Mouse (Mus musculus): ENCODE data around the gene 2610507B11Rik.
"Not testable (repeated sequence)": the region's sequence is repeated elsewhere in the genome, so short reads cannot be mapped to it uniquely, and the experiment has no call there.

2610507B11Rik gene

DNA sequence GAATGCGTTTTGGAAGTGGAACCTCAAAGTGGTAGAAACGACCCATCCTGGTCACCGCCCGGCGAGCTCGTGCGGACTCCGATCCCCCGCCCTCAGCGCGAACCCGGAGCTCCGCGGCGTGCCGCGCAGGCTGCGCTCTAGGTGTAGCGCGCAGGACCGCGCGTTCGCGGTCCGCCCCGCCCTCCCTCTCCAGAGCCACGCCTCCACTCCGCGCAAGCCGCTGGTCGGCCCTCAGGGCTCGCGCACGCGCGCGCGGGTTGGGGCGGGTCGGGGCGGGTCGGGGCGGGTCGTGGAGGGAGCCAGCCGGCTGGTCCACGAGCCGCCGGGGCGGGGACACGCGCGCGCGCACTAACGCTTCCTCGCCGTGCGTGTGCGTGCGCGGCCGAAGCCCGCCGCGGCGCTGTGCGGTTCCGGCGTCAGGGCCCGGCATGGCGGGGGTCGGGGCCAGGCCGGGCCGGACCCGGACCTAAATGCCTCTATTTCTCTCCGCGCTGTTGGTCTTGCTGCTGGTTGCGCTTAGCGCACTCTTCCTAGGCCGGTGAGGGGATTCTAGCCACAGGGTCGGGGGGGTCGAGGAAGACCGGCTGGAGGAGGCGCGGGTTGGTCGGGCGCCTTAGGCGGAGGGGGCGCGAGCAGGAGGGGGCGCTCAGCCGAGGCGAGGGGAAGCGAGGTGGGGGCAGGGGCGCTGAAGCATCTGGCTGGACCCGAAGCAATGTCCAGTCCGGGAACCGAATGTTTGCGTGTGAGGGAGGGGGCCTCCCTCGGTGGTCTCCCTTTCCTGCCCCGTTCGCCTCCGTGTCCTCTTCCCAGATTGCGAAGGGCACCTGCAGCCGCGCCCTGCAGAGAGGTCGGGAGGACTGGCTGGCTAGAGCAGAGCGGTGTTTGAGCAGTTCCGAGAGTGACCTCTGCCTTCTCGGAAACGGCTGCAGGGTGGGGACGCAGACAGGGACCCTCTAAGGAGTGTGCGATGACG, at the start of gene 2610507B11Rik:
2610507B11Rik (plus strand) TSS at position 373 of the 973 bp plus-strand sequence.
- DNase-seq (ENCODE audit: low spot score): peak; percentile 97

DNA sequence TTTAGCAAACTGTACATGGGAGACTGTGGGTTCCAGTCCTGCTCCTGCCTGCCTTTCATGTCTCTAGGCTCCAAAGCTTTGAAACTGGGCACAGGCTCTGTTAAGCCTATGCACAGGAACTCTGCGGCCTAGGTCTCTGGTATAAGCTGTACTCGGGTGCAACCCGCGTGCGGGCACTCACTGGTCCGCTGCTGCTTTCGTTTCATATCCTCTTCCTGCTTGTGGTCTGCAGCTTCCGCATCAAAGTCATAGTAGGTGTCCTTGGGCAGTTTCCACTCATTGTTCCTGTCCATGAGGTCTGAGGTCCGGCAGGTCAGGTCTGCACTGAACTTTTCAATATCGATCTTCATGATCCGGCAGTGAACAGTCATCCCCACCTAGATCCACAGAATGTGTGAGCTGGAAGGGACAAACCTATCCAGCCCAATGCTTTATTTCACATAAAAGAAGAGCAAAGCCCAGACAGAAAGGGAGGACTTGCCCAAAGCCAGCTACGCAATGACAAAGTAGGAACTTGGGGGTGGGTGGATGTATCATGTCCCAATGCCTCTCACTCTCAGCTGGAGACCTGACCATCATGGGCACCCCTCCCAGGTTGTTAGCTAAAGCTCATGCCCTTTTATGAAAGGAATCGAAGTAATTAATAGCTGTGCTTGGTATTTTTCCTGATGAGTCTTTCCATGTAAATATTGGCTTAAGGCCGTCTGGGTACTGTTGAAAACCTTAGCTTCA, 48.3 kb upstream of the 2610507B11Rik start:
- no peak for DNase-seq (ENCODE audit: low spot score)

DNA sequence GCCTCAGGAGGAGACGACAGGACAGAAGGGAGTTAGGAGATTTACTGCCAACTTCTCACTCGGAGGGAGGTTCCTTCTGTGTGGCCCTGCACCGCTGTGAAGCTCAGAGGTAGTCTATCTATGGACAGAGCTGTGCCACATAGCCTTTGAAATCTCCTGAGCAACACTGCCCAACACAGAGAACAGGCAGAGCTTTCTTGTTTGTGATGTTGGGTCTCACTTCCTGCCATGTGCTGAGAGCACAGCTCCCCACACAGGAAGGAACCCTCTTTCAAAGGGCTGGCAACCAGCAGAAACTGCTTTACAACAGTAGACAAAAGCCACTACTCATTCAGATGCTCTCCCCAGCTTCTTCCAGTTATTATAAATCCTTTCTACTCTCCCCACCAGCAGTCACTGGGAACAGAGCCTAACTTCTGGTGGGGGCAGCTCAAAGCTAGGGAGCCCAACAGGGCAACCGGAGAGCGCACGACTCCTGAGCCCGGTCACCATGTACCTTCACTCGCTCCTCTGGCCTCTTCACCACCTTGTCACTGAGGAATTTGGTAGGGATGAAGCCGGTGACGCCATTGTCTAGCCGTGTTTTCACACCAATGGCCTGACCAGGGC, 45.7 kb upstream of the 2610507B11Rik start:
- DNase-seq (ENCODE audit: low spot score): no peak

DNA sequence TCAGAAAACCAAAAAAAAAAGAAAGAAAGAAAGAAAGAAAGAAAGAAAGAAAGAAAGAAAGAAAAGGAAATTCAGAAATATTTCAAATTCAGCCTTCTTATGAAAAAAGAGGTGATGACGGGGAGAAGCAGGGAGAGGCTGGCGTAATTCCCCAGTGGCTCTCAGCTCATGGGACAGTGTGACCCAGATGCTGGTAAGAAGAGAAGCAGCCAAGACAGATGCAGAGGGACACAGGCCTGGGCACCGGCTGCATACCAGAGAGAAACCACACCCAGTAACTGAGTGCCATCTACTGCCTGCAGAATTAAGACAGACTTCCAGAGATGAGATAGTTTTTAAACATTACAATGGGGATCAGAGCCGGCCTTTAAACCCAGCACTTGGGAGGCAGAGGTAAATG, 38.0 kb upstream of the 2610507B11Rik start:
- no peak for DNase-seq (ENCODE audit: low spot score)

DNA sequence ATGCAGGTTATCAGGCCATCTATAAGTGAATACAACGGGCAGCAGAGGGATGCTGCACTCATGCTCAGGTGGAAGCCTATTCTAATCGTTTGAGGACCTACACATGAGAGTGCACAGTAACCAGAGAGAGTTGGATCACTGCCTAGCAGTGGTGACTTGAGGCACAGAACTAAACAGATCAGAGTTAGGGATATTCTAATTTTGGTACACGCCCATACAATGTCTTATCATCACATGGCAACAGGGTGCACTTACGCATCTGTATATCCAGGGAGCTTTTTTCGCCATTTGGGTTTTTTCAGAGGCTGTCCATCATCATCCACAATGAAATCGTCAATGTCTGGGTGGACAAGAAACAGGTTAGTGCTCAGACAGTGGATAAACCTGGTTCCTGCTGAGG, 30.0 kb upstream of the 2610507B11Rik start:
- DNase-seq (ENCODE audit: low spot score): no peak

DNA sequence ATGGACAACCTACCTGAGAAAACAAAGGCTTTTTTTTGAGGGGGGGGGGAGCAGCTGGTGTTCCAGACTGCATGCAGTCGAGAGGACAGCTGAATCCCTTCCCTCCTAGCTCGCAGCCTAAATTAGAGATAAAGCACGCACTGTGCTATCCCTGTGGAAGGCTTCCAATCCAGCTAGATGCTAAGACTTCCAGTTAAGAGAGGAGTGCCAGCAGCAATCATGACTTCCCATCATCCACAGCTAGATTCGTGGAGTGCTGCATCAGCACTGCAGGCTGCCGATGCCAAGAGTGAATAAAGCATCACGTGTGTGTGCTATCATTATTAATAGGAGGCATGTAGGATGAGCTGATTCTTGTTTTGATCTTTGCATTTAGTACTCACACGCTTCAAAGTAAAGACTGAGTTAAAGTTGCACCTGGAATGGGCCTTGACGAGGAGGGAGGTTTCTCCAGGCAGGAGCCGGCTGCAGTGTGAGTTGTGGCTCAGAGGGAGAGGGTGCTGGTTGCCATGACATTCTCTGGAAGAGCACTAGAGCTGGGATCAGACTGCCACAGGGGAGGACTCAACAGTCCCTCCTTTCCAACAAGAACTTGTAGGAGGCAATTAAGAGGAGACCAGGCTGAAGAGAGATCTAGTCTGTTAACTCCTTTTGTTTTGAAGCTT, 21.2 kb upstream of the 2610507B11Rik start:
- DNase-seq (ENCODE audit: low spot score): no peak

DNA sequence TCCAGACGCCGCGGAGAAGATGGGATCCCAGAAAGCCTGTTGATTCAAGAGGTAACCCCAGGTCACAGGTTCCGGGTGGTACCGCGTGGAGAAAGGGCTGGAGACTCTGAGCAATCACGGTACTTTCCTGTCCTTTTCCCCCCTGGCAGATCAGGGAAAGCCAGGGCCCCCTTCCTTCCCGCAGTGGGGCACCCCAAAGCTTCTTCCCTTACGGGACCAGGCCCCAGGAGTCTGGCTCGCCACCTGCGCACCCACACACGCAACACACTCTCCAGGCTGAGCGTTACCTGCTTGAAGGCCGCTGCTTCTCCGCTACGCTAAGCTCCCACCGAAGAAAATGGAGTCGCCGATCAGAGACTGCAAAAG, 16.3 kb upstream of the 2610507B11Rik start:
- DNase-seq (ENCODE audit: low spot score): no peak

DNA sequence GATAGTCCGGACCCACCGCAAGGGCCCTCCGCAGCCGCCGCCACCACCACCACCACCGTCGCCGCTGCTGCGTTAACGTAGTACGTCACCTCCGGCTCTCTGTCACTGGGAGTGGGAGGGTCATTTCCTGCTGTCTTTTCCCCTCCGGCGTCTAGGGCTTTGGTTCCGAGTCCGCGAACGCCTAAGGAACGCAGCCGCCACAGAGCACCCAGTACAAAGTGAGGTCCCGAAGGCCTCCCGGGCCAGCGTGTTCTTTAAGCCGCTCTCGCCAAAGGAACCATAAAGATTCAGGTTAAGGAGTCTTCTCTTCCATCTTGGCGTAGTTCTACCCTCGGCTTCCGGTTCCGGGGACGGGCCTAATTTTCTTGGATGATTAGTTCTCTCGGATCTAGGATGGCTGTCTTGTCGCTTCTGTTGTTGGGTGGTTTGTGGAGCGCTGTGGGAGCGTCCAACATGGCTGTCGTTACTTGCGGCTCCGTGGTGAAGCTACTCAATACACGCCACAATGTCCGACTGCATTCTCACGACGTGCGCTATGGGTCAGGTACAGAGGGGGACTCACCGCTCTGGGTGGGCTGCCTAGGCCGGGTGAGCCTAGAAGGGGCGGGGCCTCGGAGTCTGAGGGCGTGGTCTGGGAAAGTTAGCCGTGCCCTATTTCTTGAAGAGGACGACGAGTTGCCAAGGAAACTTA, 15.8 kb upstream of the 2610507B11Rik start, which contains the start of the genes Sdf2 and Supt6:
Sdf2 (plus strand) TSS at position 120 of the 691 bp plus-strand sequence.
Supt6 (minus strand) TSS at position 361 of the 691 bp plus-strand sequence.
- DNase-seq (ENCODE audit: low spot score): peak; percentile 97

DNA sequence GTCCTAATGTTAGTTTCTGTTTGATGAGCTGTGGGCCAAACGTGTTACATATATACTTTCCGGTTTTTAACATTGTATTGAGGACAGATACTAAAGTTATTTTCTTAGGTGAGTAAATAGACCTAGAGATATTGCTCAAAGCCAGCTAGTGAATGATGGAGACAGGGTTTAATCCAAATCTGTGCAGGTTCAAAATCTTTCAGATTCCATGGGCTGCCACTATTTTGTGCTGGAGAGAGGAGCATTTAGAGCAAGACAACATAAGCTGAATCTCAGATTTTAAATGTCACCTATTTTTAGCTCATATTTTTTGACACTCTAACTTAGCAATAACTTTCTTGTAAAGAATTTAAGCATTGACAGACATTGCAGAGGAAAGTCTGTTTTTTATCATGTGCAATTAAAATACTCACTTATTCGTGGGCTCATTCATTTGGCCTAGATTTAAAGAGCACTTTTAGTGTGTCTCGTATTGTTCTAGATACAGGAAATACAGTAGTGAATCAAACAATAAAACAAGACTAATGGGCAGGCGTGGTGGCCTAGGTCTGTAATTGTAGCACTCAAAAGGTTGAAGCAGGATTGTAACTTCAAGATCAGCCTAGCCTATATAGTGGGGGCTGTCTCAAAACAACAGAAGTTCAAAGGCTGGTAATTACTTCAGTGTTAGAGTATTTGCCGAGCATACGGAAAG, 15.1 kb upstream of the 2610507B11Rik start:
- DNase-seq (ENCODE audit: low spot score): no peak

DNA sequence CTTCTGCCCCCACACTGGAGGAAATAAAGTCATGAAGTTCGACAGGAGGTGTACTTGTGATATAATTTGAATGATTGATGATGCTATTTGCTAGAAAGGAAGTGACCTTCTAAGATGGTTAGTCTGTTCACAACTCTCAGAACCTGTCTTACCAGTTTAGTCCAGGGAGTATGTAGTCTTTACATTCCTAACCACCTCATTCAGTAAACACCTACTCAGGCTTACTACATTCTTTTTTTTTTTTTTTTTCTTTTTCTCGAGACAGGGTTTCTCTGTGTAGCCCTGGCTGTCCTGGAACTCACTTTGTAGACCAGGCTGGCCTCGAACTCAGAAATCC, 14.6 kb upstream of the 2610507B11Rik start:
- DNase-seq (ENCODE audit: low spot score): no peak

DNA sequence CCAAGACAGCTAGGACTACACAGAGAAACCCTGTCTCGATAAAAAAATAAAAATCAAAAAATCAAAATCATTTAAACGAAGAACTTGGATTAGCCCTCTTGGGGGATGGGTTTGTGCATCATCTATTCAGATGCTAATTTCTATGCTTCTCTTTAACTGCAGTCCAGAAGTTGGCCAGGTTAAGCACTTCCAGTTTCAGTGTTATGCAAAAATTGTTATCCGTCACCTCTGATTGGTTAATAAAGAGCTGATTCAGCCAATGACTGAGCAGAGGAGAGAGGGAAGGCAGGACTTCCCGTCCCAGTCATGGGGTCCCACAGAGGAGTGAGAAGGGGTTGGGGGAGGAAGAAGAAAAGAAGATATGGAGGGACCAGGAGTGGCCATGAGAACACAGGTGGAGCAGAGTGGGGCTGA, 13.8 kb upstream of the 2610507B11Rik start:
- no peak for DNase-seq (ENCODE audit: low spot score)

DNA sequence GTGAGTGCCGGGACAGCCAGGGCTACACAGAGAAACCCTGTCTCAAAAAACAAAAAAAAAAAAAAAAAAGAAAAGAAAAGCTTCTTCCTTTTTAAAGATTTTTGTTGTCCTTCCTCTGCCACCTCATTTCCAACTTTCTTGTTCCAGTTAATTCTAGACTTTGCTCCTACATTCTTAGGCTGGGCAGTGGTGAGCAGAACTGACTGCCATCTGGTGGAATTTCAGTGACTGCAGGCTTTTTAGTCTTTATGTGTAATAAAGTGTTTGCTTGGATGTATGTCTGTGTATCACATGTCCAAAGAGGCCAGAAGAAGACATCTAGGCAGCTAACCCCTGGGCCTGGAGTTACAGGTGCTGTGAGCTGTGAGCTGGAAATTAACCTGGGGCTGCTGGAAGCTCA, 4.9 kb upstream of the 2610507B11Rik start:
- no peak for DNase-seq (ENCODE audit: low spot score)

DNA sequence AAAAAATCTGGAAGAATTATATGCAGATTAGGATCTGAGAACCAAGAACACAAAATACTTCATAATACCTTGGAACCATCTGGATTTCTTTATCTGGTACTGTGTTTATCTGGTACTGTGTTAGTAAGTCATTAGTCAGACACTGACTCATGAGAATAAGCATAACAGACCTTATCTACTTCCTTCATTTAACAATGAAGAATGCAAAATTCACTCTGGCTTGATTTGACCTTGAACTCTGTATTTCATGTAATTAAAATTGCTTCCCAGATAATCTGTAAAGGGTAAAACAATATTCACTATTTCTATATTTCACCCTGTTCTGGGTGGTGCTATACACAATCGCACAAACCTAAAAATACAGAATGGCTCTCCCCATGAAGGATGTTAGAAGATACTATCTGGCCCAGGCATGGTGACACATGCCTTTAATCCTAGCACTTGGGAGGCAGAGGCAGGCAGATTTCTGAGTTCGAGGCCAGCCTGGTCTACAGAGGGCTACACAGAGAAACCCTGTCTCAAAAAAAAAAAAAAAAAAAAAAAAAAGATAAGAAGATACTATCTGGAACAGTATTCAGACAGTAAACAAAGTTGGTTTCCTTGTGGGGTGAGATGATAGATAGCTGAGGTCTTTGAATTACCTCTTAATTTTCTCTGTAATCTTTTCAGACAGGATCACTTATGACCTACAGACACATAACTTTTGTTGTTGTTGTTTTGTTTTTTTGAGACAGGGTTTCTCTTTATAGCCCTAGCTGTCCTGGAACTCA, 878 bp upstream of the 2610507B11Rik start:
- DNase-seq (ENCODE audit: low spot score): no peak

DNA sequence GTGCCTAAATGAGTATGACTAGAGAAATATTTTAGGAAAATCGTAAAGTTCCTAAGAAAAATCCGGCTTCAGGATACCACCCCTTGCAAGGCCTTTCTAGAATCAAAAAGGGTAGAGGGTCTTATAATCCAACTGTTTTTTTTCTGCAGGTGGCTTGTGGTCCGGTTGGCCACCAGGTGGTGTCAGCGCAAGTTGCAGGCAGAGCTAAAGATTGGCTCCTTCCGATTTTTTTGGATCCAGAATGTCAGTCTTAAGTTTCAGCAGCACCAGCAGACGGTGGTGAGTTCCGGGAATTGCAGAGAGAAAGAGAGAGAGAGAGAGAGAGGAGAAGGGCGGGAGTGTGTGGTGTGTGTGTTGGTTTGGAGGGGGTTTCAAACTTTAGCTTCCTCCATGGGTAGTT, 998 bp downstream of the 2610507B11Rik start:
- peak; percentile 72 for DNase-seq (ENCODE audit: low spot score)

DNA sequence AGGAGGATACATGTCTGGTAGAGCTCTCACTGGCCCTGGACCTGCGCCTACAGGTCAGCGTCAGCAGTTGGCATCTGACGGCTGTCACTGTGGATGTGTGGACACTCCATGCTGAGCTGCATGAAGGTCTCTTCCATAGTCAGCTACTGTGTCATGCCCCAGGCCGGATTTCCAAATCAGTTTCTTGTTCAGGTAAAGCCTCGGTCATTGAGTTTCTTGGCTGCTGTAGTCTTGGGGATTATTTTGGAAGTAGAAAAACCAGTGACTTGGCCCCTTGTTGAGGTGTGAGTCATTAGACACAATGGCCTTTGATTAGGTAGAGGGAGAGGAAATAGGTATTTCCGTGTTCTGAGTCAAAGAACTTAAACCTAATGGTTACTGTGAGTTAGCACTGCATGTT, 4.0 kb downstream of the 2610507B11Rik start:
- no peak for DNase-seq (ENCODE audit: low spot score)

DNA sequence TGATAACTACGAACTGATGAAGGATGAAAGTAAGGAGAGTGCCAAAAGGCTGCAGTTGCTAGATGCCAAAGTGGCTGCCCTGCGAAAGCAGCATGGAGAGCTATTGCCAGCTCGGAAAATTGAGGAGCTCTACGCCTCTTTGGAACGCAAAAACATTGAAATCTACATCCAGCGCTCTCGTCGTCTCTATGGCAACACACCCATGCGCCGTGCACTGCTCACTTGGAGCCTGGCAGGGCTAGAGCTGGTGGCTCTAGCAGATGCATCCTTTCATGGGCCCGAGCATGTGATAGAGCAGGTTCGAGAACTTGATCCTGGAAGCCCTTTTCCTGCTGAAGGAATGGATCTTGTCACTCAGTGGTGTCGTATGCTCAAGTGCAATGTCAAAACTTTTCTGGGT, 10.4 kb downstream of the 2610507B11Rik start:
- no peak for DNase-seq (ENCODE audit: low spot score)

DNA sequence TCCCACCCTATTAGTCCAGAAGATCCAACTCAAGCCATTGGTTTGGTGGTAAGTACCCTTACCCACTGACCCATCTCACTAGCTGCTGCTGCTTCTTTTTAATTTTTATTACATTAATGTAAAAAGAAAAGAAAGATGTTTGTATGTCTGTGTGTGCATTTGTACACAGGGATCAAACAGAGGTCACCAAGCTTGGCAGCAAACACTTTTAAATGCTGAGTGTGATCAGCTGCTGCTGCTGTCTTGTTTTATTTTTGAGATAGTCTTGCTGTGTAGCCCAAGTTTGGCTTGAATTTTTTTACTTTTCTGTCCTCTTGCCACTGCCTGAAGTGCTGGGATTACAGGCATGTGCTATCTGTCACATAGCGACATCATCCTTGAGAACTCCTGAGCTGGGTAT, 14.0 kb downstream of the 2610507B11Rik start:
- no peak for DNase-seq (ENCODE audit: low spot score)

DNA sequence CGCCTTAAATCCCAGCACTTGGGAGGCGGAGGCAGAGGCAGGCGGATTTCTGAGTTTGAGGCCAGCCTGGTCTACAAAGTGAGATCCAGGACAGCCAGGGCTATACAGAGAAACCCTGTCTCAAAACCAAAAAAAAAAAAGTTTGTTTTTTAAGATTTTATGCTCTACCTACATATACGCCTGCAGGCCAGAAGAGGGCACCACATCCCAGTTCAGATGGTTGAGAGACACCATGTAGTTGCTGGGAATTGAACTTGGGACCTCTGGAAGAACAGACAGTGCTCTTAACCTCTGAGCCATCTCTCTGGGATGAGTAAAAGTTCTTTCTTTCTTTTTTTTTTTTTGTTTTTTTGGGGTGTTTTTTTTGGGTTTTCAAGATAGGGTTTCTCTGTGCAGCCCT, 14.6 kb downstream of the 2610507B11Rik start:
- not testable (repeated sequence) for DNase-seq (ENCODE audit: low spot score)

DNA sequence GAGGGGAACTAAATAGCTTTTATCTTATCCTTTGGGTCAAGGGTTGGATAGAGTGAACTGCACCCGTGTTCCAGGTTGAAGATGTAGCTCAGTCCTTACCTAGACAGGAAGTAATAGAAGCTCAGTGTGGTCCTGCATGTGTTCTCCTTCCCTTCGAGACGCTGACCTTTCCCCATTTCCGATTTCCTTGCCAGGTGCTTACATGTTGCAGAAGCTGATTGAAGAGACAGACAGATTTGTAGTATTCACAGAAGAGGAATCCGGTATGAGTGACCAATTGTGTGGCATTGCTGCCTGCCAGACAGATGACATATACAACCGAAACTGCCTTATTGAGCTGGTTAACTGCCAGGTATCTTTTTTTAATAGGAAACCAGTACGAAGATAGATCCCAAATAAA, 17.3 kb downstream of the 2610507B11Rik start:
- DNase-seq (ENCODE audit: low spot score): no peak

DNA sequence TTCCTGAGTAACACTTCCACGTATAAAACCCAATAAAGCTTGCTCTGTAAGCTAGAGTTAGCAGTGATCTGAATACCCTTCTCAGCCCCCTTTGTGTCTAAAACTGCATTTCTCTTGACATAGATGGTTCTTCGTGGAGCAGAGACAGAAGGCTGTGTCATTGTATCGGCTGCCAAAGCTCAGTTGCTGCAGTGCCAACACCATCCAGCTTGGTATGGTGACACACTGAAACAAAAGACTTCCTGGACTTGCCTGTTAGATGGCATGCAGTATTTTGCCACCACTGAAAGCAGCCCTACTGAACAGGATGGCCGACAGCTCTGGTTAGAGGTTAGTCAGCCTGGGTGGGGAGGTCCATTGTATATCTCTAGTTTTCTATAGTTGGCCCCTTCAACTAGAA, 18.0 kb downstream of the 2610507B11Rik start:
- DNase-seq (ENCODE audit: low spot score): no peak
